Mouse (Mus musculus) lung, postnatal 36 days (tissue): ENCODE data around the gene Dnajc21.

Experiments used
- DNase-seq: peaks from one replicate; pipeline ENCODE4 v3.0.0; 2022; ENCODE audit warnings: mixed read lengths

Gene Dnajc21

DNA sequence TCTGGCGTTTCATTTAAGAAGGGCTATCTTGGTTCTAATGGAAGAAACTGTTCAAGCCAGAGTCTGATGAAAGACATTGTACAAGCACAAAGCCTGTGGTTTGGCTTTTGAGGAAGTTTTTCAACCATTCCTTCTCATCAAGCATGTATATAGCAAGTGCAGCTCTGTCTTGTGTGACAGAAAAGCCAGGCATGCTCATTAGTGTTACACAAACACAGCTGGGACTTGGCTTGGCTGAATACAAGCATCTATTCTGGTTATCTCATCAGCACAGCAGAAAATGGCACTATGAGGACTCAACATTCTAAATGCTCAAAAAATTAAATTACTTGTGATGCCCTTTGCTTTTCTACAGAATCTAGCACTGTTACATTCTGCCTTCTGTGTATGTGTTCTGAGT is 33.4 kb downstream of the Dnajc21 start:
- no peak for DNase-seq

- DNase-seq, result no peak
Measured at GRCm38 (mm10) chr15:10426545-10427266, 43.6 kb downstream of the Dnajc21 start.

- no peak for DNase-seq
Measured at GRCm38 (mm10) chr15:10426124-10426523, 44.2 kb downstream of the Dnajc21 start.

DNA sequence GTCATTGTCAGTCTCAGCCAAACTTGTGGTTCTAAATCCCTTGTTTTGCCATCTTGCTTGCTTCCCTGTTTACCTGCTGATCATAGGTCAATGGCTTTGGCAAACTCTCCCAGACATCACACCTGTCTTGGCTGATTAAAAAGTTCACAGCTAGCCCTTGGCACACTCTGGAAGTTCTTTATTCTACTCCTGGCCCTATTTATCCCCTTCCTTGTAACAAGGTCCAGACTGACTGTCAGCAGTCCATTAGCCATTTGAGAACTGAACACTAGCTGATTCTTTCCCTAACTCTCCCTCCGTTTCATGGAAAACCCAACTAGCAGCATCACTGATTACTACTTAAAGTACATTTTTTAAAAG is 48.6 kb downstream of the Dnajc21 start:
- DNase-seq, result no peak

DNA sequence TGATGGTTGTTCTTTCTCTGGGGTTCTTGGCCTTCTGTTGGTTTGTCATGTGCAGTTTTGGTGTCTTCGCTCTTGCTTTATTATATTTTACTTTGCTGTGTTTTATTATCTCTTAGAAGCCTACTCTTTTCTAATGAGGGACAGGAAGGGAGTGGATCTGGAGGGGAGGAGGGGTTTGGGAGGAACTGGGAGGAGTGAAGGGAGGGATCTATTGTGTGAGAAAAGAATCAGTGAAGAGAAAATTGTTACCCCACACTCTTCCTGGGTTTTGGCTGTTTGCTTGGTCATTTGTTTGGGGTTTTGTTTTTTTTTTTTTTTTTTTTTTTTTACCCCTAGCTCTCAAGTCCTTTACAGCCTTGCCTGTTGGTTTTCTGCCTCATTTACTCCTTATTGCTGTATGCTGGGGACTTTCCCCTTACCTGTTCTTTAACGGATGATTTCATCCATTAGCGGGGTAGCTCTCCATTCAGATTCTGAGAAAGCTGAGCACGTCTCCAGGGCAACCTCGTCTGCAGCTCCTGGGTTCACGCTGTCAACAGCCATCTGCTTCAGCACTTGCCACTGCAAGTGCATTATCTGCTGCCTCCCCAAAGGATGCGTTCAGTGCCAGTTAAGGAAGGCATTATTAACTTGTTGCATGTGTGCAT is 49.1 kb downstream of the Dnajc21 start:
- DNase-seq, result no peak

GRCm38 (mm10) chr15:10413656-10414055 is 56.7 kb downstream of the Dnajc21 start:
- DNase-seq, result no peak

GRCm38 (mm10) chr15:10410881-10411280 is 59.4 kb downstream of the Dnajc21 start:
- no peak for DNase-seq

- DNase-seq, result no peak
Measured at GRCm38 (mm10) chr15:10409842-10410241, 60.5 kb downstream of the Dnajc21 start.

GRCm38 (mm10) chr15:10400415-10400814 is 69.9 kb downstream of the Dnajc21 start:
- DNase-seq, result peak; percentile 65

DNA sequence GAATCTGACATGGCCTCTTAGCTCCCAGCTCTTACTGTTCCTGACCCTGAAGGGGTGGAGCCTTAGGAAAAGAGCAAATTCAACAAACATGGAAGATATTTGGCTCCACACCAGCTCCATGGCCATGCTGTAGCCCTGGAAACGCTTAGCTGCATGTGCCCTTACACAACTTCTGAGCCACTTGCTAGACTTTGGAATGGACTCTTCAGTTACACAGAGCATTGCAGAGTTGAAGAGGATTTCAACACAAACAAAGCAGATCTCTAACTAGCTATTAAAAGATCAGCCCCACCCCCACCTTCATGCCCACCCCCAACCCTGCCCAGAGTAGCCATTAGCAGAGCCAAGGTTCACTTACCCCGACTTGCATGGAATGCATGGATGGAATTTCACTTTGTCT is 70.5 kb downstream of the Dnajc21 start:
- peak; percentile 74 for DNase-seq
